Mouse (Mus musculus) frontal cortex, postnatal 25 days (tissue): ENCODE data around the gene Grin2a.

ENCODE experiments used
- DNase-seq, 2 experiments: peaks; one replicate each; pipeline ENCODE4 v3.0.0; 2022; ENCODE audit warnings: low spot score in 2 of 2

Grin2a gene

DNA sequence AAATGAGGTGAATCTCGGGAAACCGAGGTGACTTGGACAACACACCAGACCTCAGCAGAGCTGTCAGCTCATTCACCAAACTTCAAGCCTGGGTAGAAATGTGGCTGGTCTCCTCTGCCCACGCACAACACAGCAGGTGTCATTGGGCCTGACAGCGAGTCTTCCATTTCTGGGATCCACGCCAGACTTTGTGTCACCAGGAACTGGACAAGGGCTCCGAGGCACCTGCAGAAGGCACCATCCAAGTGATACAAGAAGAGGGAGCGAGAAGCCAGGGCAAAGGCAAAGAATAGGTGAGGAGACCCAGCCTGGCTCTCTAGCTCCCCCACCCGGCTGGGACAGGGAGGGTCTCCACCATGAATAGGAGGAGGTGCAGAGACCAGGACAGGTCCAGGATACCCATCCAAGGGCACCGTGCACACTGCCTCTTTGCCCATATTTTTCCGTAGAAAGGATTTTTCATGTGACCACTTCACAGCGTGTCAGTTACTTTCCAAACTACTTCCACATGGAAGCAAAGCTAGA is 244.3 kb downstream of the Grin2a start:
- DNase-seq, result no peak

DNA sequence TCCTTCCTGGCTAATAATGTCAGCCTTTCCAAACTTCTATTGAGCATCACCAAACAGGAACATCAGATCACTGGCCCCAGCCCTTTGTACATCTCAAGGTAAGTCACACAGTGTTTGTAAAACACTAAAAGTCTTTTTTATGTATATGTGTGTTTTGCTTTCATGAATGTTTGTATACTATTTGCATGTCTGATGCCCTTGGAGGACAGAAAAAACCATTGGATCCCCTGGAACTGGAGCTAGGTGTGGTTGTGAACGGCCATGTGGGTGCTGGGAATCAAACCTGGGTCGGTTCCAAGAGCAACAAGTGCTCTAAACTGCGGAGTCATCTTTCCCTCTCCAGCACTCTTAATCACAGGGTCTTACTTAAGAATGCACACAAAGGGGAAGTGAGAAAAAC is 245.7 kb downstream of the Grin2a start:
- no peak for DNase-seq

GRCm38 (mm10) chr16:9742443-9742842 is 252.9 kb downstream of the Grin2a start:
- DNase-seq, result no peak

DNA sequence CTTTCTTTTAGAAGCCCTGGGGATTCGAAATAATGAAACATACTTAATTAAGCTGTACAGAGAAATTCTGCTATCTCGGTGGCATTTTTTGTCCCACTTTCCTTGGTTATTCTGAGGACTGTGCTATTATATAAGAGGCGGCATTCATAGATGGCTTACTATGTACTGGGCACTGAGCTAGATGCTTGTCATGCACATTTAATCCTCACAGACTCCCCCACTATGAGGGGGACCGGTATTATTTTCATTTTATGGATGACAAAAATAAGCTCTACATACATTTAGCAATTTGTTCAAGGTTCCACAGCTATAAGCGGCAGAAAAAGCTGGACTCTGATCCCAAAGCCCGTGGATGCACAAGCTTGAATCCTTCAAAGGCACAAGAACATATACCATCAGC is 256.7 kb downstream of the Grin2a start:
- no peak for DNase-seq

DNA sequence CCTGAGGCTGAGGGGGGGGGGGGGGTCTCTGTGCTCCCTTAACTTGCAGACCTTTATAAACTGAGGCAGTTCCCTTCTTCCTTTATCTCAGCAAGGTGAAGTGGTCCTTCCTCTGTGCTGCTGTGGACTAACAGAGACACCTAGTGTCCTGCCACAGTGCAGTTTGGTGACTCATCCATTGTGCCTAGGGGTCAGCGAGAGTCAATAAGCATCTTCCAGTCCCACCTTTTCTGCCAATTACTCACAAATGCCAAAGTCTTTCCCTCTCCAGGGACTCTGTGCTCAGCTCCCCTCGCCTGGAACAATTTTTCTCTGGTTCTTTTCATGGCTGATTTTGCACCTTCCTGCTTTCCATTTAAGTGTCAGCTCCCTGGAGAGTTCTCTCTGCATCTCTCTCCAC is 258.2 kb downstream of the Grin2a start:
- no peak for DNase-seq

- no peak for DNase-seq
Observed at GRCm38 (mm10) chr16:9735365-9736080, 259.8 kb downstream of the Grin2a start.

DNA sequence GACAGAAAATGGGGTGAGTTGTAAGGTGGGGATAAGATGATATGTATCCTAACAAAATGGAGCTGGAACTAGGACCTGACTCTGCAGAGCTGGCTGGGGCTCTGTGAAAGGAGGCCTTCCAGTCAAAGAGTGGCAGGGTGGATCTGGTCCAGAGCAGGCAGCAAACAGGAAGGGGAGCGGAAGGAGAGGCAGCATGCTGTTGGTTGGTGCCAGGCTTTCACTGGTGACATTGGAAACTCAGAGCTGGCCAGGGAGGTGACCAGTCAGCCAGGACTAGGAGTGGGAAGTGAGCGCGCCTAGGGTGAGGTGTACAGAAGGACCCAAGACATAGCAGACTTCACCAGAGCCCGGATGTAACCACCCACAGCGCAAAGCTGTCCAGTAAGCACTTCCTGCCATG is 267.8 kb downstream of the Grin2a start:
- no peak for DNase-seq

DNA sequence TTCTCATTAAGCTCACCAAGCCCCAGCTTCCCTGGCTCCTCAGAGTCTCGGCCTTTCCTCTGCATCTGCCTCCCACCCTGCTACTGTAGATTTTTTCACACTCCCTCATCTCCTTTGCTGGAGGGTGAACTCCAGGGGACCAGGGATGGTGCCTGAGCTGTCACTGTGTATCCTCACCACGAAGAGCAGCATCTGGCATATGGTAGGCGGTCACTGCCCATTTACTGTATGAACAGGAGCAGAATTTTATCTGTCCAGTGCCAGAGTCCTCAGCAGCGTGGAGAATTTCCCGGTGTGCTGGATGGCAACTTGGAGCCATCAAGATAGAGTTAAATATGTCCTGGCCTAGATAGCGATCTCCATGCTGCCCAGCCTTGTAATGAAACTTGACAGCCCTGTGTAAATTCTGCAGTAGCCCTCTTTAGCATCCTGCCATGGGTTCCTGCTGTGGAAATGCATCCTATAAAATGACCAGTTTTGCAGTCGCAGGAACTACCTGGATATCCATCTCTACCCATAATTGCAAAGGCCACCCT is 269.7 kb downstream of the Grin2a start:
- DNase-seq, result no peak

GRCm38 (mm10) chr16:9711398-9711797 is 284.0 kb downstream of the Grin2a start:
- DNase-seq, result no peak

DNA sequence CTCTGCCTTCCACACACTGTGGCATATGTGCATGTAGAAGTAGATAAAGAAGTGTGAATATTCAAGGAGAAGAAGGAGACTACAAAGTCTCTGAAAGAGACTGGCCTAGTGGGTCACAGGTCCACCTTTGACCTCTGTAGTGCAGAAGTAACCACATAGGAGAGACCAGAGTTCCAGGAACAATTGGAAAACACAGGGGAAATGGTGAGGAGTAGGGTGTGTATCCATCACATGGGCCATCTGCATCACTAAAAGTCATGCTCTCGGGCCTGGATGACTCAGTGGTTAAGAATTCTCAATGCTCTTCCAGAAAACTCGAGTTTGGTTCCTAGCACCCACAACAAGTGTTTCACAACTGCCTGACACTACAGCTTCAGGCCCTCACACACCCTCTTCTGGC is 285.4 kb downstream of the Grin2a start:
- DNase-seq, result no peak

DNA sequence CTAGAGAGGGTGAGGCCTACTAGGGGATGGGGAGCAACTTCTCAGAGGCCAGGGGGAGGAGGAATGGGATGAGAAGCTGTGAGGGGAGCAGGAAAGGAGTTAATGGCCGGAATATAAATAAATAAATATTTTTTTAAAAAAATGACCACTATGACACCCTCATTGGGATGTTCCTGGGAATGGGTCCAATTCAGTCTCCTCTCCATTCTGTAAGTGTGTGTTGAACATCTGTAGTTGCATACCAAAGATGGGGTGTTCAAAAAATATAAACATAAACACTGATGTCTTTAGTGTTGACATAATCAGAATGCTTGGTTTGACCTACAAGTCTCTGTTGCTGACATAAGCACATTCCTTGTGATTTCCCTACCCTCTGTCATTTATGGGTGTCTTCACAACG is 298.2 kb downstream of the Grin2a start:
- no peak for DNase-seq

DNA sequence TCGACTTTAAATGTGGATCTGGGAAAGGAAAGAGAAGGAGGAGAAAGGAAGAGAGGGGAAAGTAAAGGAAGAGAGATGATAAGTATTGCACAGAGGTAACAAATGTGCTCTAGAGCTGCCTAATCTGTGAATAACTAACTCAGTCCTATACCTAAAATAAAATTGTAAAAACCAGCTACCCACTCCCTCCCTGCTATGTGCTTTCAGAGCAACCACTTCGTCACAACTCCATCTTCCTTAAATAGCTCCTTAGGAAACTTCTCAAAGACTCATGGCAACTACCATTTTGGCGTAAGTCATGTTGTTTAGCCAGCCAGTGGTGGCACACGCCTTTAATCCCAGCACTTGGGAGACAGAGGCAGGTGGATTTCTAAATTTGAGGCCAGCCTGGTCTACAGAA is 301.3 kb downstream of the Grin2a start:
- DNase-seq, result no peak

DNA sequence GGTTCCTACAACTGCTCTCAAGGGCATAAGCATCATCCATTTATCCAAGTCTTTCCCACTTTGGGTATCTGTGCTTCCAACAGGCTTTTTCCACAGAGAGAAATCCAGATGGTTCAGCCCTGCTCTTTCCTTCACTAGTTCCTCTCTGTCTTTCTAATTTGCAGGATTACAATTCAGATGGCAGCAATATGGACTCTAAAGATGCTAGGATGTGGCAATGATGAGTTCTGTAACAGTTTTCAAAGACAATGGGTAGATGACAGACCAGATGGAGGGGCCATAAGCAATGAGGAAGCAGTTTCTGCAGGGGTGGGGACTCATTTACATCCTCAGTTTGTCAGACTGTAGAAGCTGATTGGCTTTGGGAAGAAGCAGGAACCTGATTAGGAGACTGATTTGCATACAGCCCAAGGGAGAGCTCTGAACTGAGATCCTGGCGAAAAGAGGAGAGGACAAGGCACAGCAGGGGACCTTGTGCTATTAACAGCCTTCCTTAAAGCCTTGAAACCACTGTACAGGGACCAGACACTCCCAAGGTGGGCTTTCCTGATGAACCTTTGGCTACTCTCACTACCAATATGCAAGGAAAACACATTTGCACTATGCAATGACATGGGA is 306.7 kb downstream of the Grin2a start:
- no peak for DNase-seq

DNA sequence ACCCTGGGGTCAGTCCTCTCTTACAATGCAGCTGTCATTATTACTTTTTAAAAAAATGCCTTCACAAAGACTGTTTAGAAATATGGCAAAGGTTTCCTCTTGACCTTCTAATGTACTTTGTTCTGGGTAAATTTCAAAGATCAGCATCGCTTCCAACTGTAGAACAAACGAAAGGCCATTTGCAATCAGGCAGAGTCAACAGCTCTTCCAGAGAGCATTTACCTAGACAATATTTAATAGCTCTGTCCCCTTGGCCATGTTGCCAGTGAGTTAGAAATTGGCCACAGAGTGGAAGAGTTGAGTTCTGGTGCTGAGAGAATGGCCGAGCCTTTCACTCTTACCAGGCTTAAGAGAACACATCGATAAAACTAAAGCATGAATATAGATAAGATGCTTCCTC is 314.8 kb downstream of the Grin2a start:
- no peak for DNase-seq

GRCm38 (mm10) chr16:9679994-9680393 is 315.4 kb downstream of the Grin2a start:
- DNase-seq, result no peak

DNA sequence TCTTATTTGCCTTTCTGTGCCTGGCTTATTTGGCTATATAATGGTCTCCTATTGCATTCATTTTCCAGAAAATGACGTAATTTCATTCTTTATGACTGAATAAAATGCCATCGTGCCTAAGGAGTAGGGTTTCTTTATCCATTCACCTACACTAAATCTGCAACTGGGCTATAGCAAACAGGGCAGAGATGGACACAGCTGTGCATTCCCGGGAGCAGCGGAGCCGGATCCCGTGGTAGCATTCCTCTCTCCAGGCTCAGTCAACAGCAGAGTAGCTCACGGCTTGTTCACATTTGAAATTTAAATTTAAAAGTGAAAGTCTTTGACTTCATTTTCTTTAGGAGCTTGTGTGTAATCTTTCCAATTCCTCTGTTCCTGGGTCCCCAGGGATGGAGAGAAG is 316.6 kb downstream of the Grin2a start:
- DNase-seq, result no peak

DNA sequence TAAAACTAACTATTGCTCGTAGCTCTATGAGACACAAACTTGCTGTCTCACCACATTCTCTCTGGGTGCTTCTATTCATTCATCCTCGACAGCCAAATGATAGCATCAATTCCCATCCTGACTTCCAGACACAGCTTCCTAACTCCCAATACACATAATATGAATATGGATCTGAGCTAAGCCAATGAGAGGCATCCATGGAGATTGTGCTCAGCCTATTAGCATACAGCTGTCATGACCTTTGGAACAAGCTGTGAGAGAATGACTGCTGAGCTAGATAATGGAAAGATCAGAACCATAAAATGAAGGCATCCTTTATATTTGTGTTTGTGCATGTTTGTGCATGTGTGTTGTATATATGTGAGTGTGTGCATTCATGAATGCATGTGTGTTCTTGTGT is 323.0 kb downstream of the Grin2a start:
- DNase-seq, result no peak

DNA sequence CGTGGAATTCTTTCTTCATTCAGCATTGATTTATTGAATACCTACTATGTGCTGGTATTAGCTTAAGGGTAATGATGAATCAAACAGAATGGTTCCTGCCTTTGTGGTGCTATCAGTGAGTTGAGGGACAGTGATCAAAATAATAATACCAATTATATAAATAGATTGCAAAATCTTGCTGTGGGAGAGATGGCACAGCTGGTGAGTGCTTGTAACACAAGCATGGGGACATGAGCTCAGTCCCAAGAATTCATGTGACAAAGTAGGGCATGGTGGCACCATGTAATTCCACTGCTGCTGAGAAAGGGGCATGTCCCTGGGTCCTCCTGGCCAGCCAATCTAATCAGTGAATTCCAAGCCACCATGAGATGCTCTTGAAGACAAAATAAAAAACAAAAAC is 324.1 kb downstream of the Grin2a start:
- DNase-seq, result no peak

- no peak for DNase-seq
Observed at GRCm38 (mm10) chr16:9670750-9671161, 324.6 kb downstream of the Grin2a start.

DNA sequence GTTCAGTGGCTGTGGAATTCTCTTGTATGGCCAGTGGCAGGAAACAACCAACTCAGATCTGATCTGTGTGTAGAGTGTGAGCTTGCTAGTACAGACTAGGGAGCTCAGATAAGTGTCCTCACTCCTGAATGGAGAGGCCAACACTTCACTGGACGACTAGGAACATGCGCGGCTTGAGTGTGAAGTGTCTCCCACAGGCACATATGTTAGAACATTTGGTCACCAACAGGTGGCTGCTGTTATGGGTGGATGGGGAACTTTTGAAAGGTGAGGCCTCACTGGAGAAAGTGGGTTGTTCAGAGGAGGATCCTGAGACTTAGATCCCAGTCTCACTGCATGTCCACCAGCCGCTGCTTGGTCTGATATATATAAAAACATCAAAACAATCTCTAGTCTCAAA is 329.5 kb downstream of the Grin2a start:
- no peak for DNase-seq

- DNase-seq, result no peak
Observed at GRCm38 (mm10) chr16:9664060-9664459, 331.3 kb downstream of the Grin2a start.

DNA sequence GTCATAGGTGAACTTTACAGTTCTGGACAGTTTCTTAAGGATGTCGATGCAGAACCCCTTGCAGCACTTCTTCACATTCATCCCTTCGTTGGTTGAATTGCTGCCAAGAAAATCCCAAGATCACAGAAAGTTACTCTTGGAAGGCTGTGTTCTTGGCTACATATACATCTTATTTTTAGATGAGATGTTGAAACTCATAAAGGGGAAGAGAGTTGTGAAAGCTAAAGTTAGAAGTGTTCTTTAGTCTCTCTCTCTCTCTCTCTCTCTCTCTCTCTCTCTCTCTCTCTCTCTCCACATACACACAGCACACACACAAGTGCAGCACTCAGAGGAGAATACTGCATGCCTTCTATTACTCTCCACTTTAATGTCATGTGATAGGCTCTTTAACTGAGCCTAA is 331.9 kb downstream of the Grin2a start:
- DNase-seq, result no peak
